Mouse (Mus musculus) kidney, postnatal 4 days (tissue): ENCODE measurements at regions not wholly inside any gene's neighbourhood (a gene's known extent, or its start where the extent isn't known, plus 50 kb on each side); places are given as distances from the start of the nearest gene placed in this dataset.

Experiments
- DNase-seq, 2 experiments: peaks; one replicate each; pipeline ENCODE4 v3.0.0; 2021; ENCODE audit warnings: mixed read lengths in 2 of 2

GRCm38 (mm10) chr4:70952671-70953070, 417.9 kb upstream of the Megf9 start:
- no peak for DNase-seq

DNA sequence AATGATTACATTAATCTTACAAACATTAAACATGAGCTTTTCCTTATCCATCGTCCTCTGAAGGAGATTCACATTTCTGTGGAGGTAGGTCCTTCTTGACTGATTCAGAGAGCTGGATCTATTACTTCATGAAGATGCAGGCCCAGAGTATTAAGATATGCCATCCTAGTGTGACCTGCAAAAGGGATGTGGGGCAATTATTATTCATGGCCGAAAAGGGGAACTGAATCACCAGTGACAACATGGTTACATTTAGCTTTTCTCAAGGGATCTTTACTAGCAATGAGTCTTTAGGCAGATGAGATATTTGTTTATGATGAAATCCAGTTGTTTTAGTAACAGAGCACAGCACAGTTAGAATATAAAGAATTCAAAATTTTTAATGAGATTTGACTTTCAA, 405.4 kb upstream of the Megf9 start:
- DNase-seq, result no peak

GRCm38 (mm10) chr4:70934140-70934539, 399.3 kb upstream of the Megf9 start:
- DNase-seq, result no peak

DNA sequence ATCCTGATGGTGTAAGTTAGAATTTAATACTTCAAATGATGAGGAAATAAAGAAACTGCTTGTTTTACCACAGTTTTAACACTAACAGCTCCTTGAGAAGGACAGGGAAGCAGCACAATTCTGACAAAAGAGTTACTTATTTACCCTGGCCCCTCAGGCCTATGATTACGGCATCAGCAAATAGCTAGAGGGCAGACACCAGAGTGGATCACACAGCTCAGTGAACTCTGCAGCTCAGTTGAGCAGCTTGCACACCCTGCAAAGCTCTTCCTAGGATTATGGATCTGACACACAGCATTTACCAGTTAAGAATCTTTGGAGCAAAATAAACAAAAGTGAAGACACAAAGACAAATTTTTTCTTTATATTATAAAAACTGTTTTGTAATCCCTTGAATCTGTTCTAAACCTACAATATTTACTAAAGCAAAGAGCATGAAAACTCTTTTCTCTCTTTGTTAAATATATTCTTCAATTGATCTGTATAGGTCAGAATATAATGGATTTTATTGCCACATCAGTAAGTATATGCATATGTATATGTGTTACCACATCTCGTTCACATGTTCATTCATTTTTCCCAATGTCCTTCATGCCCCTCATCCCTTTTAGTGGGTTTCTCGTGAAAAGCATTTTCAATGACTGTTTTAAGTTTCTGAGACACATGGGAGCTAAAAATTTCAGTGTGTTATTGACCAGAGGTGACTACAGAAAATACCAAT, 387.3 kb upstream of the Megf9 start:
- peak in 1 of 2 experiments; percentile 9 for DNase-seq

DNA sequence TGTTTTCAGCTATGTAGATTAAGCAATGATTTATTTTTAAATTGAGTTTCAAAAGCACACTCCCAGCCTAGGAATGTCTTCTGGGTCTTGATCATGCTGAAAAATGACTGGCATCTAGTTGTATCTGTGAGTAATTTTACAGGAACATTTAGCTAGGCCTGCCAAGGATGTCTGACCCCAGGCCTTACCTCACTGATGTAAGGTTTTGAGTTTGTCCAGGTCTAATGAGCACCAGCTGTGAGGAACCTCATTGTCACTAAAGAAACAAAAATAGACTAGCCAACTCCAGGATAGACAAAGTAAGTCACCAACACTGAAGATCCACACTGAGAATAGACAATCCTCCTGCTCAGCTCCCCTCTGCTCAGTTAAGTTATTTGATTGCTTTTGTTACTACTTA, 379.8 kb upstream of the Megf9 start:
- DNase-seq, result no peak

DNA sequence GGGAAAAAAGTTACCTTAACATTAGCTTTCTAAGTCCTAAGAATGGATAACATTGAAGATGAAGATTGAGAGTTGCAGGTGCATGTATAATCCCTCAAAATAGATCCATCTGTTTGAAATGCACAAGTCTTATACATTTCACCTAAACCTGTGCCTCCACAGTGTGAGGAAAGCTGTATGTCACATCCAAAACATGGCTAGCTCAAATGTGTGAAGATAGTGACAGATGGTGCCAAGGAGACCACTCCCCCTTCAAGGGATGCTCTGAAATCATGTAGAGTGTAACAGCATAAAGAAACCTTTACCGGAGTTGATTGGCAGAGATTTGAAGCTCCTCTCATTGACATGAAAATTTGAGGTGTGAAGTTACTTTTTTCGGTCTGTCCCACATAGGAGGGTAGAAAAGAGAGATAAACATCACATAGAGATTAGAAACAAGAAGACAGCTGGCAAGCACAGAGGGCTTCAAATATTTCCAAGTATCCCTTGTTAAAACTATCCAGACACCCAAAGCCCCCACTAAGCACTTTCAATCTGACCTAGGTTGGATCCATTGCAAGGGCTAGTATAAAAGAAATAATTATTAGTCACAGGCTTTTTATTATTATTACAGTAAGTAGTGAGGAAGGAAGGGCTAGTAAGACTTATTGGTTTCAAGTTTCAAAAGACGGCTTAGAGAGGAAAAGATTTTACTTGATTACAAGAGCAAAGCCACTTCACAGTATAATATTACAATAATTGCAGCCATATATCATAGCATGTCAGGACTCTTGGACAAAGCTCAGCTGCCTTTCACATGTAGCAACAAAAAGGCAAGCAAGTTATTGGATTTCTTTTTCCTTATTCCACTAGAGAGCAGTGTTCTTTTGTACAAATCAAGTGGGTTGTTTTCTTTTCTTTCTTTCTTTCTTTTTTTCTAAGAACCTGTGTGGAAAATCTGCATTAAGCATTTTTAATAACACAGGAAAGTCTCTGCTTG, 372.3 kb upstream of the Megf9 start:
- DNase-seq, result no peak
